Mouse (Mus musculus) G1E (cell line): ENCODE data around the gene Sema5b.

Experiments
- CTCF ChIP-seq: IDR thresholded peaks from 2 replicates; pipeline ENCODE4 v1.5.1; 2012; ENCODE audit warnings: low read depth, low read length, inconsistent platforms, mixed read lengths
- POLR2AphosphoS5 ChIP-seq: IDR thresholded peaks from 2 replicates; pipeline ENCODE4 v1.6.1; 2012; ENCODE audit warnings: low read depth, low read length, inconsistent platforms; ENCODE audit not compliant: insufficient replicate concordance
- TAL1 ChIP-seq: conservative IDR thresholded peaks from 2 replicates; pipeline ENCODE4 v1.6.1; 2012; ENCODE audit warnings: low read depth, low read length, inconsistent platforms, mixed read lengths

GRCm38 (mm10) chr16:35630470-35631183 is 89.7 kb downstream of the Sema5b start:
- no peak for TF ChIP-seq CTCF
- no peak for TF ChIP-seq POLR2AphosphoS5
- TF ChIP-seq TAL1, result no peak
